Mouse (Mus musculus) embryo, embryonic 10 days (tissue): ENCODE results near the gene Rhd.

Experiments
- DNase-seq: peaks from one replicate; pipeline ENCODE4 v3.0.0-alpha.2; 2015; ENCODE audit warnings: low spot score

Rhd gene

GRCm38 (mm10) chr4:134937240-134938176, 73.2 kb downstream of the Rhd start:
- no peak for DNase-seq

DNA sequence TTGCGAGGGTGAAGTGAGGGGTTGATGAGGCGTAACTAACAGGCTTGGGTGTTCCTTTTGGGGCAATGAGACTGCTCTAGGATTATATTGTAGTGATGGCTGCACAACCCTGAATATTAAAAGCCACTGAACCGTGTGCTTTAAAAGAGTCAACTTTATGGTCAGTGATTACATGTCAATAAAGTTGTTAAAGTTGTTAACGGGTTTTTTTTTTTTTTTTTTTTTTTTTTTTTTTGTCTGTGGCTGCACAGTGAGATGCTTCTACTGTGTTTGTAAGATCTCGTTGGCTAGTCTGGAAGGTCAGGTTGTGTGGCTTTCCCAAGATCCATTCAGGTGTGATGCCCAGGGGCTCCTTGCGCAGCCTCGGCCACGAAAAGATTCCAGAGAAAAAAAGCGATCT, 75.6 kb downstream of the Rhd start:
- DNase-seq = no peak

- no peak for DNase-seq
Observed at GRCm38 (mm10) chr4:134943758-134944538, 79.6 kb downstream of the Rhd start.
